ENCODE assay signal across 7 mouse cellular contexts in the genomic region with DNA sequence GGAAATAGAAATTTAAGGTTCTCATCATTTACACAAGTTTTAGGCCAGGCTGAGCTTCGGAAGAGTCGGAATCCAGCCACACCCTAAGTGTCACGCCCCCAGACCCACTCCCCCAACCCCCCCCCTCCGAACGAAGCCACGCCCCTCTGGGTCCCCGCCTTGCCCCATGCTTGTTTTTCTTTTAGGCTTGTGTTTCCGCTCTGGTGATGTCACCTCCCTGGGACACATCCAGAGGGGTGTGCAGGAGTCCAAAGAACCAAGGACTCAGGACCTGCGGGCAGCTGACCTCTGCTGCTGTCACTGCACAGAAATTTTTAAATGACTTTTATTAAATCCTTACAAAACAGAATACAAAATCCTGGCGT. TPM values are rescaled to one million over a fixed set of nuclear protein-coding genes. Genes with fewer than 3 reads are reported as not detected.
DNase-seq lines count a peak whose midpoint lies in the region; ATAC-seq and TF ChIP-seq lines count a peak whose summit lies in the region.

No protein-coding gene starts in this region.

- no peak for TF ChIP-seq CTCF in ES-Bruce4 (IDR thresholded peaks at IDR 0.05; ENCODE audit: low read depth, low read length)

- peaks cover 17% of the 10 kb centered on the region for H3K36me3 ChIP-seq in ES-Bruce4 (ENCODE audit: control insufficient read depth, insufficient read depth, low read length, poor library complexity, severe bottlenecking)
- peaks cover 45% of the 10 kb centered on the region for H3K36me3 ChIP-seq in lung, embryonic 15.5 days

- no peak for TF ChIP-seq POLR2A in ES-Bruce4 (IDR thresholded peaks at IDR 0.05; ENCODE audit: insufficient read depth, low read length)

- H3K4me3 ChIP-seq in ES-Bruce4 (ENCODE audit: low read depth, low read length): peak overlapping the region; percentile 41
- 0 out of 2 replicates have a peak overlapping the region, but pooled peaks have one; percentile 0 for H3K4me3 ChIP-seq in lung, embryonic 15.5 days

- H3K4me1 ChIP-seq in ES-Bruce4 (ENCODE audit: control insufficient read depth, insufficient read depth, low read length): peaks cover 6% of the 10 kb centered on the region
- H3K4me1 ChIP-seq in lung, embryonic 15.5 days: peaks cover 48% of the 10 kb centered on the region

- 6% methylated on average over 10 of the region's 10 CpGs for WGBS in lung, embryonic 15.5 days

- H3K4me2 ChIP-seq in lung, embryonic 15.5 days: peak overlapping the region; percentile 37

- DNase-seq in adipocyte (ENCODE audit: low spot score): peak; percentile 91
- DNase-seq in gastrocnemius, postnatal 36 days: peak; percentile 82 to 89
- DNase-seq in kidney, adult 18-20 months: peak; percentile 82
- DNase-seq in layer of hippocampus, adult 8-10 months (ENCODE audit: low spot score in 2 of 2): no peak

- no peak for TF ChIP-seq EP300 in ES-Bruce4 (IDR thresholded peaks at IDR 0.05; ENCODE audit: insufficient read depth, low read depth, low read length)

- no peaks in the 10 kb centered on the region for H3K27me3 ChIP-seq in ES-Bruce4 (ENCODE audit: control insufficient read depth, insufficient read depth, low read length, poor library complexity, severe bottlenecking)
- no peaks in the 10 kb centered on the region for H3K27me3 ChIP-seq in lung, embryonic 15.5 days

- peak overlapping the region; percentile 85 for H3K27ac ChIP-seq in ES-Bruce4 (ENCODE audit: insufficient read depth, low read length)
- peak overlapping the region; percentile 81 for H3K27ac ChIP-seq in lung, embryonic 15.5 days

- peak overlapping the region; percentile 35 for H3K9ac ChIP-seq in ES-Bruce4 (ENCODE audit: low read depth, poor library complexity, severe bottlenecking)
- H3K9ac ChIP-seq in lung, embryonic 15.5 days: no peak overlapping the region

- intact Hi-C loops in gastrocnemius, postnatal 36 days (cut with DNase I): no loop called here

- peak; percentile 60; the same call in 1 of the 2 replicates for ATAC-seq in lung, embryonic 15.5 days (ENCODE audit: borderline replicate concordance, extremely low read depth, low FRiP score, low TSS enrichment)
- ATAC-seq in activated CD4-positive, CD25-positive, alpha-beta regulatory T cell, adult 4 months: no peak

- H3K9me3 ChIP-seq in ES-Bruce4 (replicated peaks; ENCODE audit: control insufficient read depth, insufficient read depth, low read length, poor library complexity, severe bottlenecking): no peaks in the 10 kb centered on the region
- no peaks in the 10 kb centered on the region for H3K9me3 ChIP-seq in lung, embryonic 15.5 days

RNA-seq across cellular contexts. Expression of a gene that starts 8.1 kb away (rescaled TPM):
- 45.6 and 47.1 TPM in 2 replicates for polyA plus RNA-seq in ES-Bruce4 (2011; ENCODE audit: insufficient read depth, insufficient read length, low read depth, missing spikeins)
- total RNA-seq in gastrocnemius, postnatal 36 days (2021): 10 to 100 TPM; 32.1 to 33.5 TPM
- 83.0 and 85.2 TPM in 2 replicates for polyA plus RNA-seq in lung, embryonic 15.5 days (2015; fragmentation: Nextera tagmentation; extraction: Ambion mirVana)
- 1 to 10 TPM; 5.5 to 6.1 TPM for polyA plus RNA-seq in activated CD4-positive, CD25-positive, alpha-beta regulatory T cell, adult 4 months (2017; shearing (Covaris generic))
- total RNA-seq in layer of hippocampus, adult 8-10 months (2022): 100 to 1,000 TPM in 2 of 4 experiments, 10 to 100 TPM in 2; 92.1 to 103 (median 97.9) TPM

RNA-seq across cellular contexts. Expression of a gene that starts 12.9 kb away (rescaled TPM):
- polyA plus RNA-seq in ES-Bruce4 (2011; ENCODE audit: insufficient read depth, insufficient read length, low read depth, missing spikeins): 54.6 and 57.4 TPM in 2 replicates
- 100 to 1,000 TPM; 216 to 227 TPM for total RNA-seq in gastrocnemius, postnatal 36 days (2021)
- 99.8 and 104 TPM in 2 replicates for polyA plus RNA-seq in lung, embryonic 15.5 days (2015; fragmentation: Nextera tagmentation; extraction: Ambion mirVana)
- 10 to 100 TPM; 56.1 to 64.2 TPM for polyA plus RNA-seq in activated CD4-positive, CD25-positive, alpha-beta regulatory T cell, adult 4 months (2017; shearing (Covaris generic))
- 10 to 100 TPM; 41.9 to 50.0 (median 45.1) TPM for total RNA-seq in layer of hippocampus, adult 8-10 months (2022)

RNA-seq across cellular contexts. Expression of a gene that starts 36.8 kb away (rescaled TPM):
- polyA plus RNA-seq in ES-Bruce4 (2011; ENCODE audit: insufficient read depth, insufficient read length, low read depth, missing spikeins): 17.5 and 19.8 TPM in 2 replicates
- 1 to 10 TPM; 3.4 to 3.6 TPM for total RNA-seq in gastrocnemius, postnatal 36 days (2021)
- 44.5 and 44.7 TPM in 2 replicates for polyA plus RNA-seq in lung, embryonic 15.5 days (2015; fragmentation: Nextera tagmentation; extraction: Ambion mirVana)
- polyA plus RNA-seq in activated CD4-positive, CD25-positive, alpha-beta regulatory T cell, adult 4 months (2017; shearing (Covaris generic)): 100 to 1,000 TPM; 212 to 221 TPM
- total RNA-seq in layer of hippocampus, adult 8-10 months (2022): 10 to 100 TPM; 13.8 to 18.0 (median 15.0) TPM

RNA-seq across cellular contexts. Expression of a gene that starts 37.0 kb away (rescaled TPM):
- polyA plus RNA-seq in ES-Bruce4 (2011; ENCODE audit: insufficient read depth, insufficient read length, low read depth, missing spikeins): 7.2 and 9.6 TPM in 2 replicates
- total RNA-seq in gastrocnemius, postnatal 36 days (2021): 1 to 10 TPM; 1.2 to 2.7 TPM
- 19.8 and 23.0 TPM in 2 replicates for polyA plus RNA-seq in lung, embryonic 15.5 days (2015; fragmentation: Nextera tagmentation; extraction: Ambion mirVana)
- polyA plus RNA-seq in activated CD4-positive, CD25-positive, alpha-beta regulatory T cell, adult 4 months (2017; shearing (Covaris generic)): 10 to 100 TPM; 80.1 to 96.5 TPM
- total RNA-seq in layer of hippocampus, adult 8-10 months (2022): 10 to 100 TPM; 56.6 to 73.2 (median 69.8) TPM

RNA-seq across cellular contexts. Expression of a gene that starts 42.4 kb away (rescaled TPM):
- polyA plus RNA-seq in ES-Bruce4 (2011; ENCODE audit: insufficient read depth, insufficient read length, low read depth, missing spikeins): 82.7 and 84.6 TPM in 2 replicates
- 10 to 100 TPM; 84.0 to 90.0 TPM for total RNA-seq in gastrocnemius, postnatal 36 days (2021)
- 142 and 152 TPM in 2 replicates for polyA plus RNA-seq in lung, embryonic 15.5 days (2015; fragmentation: Nextera tagmentation; extraction: Ambion mirVana)
- polyA plus RNA-seq in activated CD4-positive, CD25-positive, alpha-beta regulatory T cell, adult 4 months (2017; shearing (Covaris generic)): 10 to 100 TPM; 13.3 to 16.1 TPM
- 100 to 1,000 TPM; 190 to 230 (median 201) TPM for total RNA-seq in layer of hippocampus, adult 8-10 months (2022)

Comparison
In these comparisons a context has a peak if more than half of its experiments do, and no peak if none do; other contexts are left out.
1. DNase-seq: peak in adipocyte (single experiment), gastrocnemius, postnatal 36 days (2 of 2) and kidney, adult 18-20 months (single experiment); none in layer of hippocampus, adult 8-10 months (0 of 2).